Mouse (Mus musculus): Measurements from ENCODE around the gene Efcc1. TPM values are rescaled to one million over a fixed set of nuclear protein-coding genes. Genes with fewer than 3 reads are reported as not detected.
A peak's percentile ranks its signal among the peaks of the same experiment; 100 is the strongest.

Efcc1 gene
- 1 to 10 TPM; 3.8 to 5.8 TPM for total RNA-seq (2021)

DNA sequence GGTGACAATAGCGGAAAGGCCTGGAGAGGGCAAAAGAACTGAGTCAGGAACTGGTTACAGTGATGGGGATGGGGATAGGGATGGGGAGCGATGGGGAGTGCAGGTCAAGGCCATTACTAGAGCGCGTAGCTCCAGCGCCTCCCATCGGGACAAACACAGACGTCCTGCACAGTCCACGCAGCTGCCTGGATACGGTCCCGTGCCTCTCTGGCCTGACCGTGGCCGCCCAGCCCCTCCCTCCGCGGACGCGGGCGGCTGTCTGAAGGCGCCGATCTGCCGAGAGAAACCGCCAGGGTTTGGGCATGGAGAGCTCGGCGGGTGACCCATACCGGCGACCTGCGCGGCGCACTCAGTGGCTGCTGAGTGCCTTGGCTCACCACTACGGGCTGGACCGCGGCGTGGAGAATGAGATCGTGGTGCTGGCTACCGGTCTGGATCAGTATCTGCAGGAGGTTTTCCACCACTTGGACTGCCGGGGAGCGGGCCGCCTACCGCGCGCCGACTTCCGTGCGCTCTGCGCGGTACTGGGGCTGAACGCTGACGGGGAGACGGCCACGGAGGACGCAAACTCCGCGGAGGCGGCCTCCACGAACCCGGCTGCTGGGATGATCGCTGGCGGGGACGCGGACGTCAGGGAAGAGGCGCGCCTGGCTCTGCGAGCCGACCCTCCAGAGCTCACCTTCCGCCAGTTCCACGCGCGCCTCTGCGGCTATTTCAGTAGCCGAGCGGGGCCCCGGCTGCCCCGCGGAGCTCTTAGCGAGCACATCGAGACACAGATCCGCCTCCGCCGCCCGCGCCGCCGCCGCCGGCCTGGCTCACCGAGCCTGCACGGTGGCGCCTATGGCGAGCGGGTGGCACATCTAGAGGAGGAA lies at the start of gene Efcc1:
Efcc1 (plus strand) TSS at position 279 of the 872 bp plus-strand sequence.
- DNase-seq: peak; percentile 46 to 49

DNA sequence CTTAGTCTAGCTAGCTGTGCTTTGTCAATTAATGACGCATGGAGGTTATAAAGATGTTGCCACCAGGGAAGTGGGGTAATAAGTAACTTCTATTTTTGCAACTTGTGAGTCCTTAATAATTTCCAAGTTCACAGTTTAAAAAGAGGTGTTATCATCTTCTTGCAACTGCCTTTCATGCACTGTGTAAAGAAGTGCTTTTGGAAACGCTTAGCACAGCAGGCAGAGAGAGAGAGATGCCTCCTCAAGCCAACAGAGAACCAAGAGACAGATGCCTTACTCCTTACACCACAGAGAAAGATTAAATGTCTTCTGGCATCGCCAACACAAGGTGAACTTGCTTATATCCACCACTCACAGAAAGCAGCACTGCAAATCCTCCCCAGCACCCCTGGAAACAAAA lies 34.7 kb upstream of the Efcc1 start:
- no peak for DNase-seq

DNA sequence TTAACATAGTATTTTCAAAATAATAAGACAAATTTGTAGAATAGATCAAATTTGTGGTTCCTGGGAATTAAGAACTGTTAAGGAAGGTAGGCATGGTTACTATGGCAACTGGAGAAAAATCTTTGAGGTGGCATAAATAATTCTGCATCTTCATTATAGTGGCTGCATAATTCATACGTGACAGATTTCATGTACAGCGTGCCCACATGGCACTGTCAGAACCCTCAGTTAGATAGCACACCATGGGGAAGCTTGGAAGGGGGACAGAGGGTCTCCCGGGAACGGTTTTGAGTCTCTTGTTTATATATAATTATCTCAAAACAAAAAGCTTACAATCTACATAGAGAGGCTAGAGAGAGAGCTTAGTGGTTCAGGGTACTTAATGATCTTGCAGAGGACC lies 34.1 kb upstream of the Efcc1 start:
- no peak for DNase-seq

DNA sequence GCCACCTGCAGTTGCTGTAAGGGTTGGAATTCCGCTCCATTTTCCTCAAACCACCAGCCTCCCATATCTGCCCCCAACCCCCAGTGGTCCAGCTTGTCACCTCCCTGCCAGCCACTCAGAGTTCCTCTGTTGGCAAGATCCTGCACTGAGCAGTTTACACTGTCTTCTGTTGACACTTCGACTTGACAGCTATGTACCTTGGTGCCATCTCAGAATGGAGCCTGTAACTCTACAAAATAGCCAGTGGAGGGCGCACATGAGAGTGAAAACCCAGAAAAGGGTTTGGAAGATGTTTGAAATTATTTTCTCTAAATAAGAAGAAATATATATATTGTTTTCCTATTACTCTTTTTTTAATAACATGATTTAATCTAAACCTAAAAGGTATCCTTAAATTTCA lies 24.4 kb upstream of the Efcc1 start:
- no peak for DNase-seq

DNA sequence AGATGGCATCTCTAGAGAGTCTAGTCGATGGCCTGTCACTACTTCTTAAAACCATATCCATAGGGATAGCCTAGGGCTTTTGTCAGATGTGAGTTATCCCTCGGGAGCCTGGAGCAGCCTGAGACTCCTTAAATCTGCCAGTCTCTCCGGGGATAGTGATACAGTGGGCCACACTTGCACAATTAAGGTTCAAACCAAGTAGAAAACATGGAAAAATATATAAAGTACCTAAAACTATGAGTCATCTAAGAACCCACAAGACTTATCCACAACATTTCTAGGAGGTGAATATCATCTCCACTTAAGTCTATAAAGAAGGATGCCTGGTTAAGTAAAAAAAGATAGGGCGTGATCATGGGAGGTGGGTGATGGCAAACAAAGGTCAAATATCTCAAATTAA lies 18.4 kb upstream of the Efcc1 start:
- DNase-seq: no peak

DNA sequence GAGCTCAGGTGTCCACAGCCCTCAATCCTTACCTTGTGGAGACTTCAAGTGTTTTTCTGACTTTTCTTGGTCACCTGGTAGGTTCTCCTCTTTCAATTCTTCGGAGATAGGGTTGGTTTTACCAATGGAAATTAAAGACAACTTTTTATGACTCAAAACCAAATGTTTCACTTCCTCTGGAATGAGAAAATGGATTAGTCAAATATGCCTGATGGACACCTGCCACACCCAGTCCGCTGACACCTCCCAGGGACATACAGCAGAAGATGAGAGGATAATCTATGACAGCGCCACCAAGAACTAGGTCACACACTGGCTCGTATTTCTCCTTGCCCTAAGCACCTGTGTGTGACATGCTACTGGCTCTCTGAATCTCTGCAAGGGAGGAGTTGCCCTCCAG lies 16.6 kb upstream of the Efcc1 start:
- no peak for DNase-seq

DNA sequence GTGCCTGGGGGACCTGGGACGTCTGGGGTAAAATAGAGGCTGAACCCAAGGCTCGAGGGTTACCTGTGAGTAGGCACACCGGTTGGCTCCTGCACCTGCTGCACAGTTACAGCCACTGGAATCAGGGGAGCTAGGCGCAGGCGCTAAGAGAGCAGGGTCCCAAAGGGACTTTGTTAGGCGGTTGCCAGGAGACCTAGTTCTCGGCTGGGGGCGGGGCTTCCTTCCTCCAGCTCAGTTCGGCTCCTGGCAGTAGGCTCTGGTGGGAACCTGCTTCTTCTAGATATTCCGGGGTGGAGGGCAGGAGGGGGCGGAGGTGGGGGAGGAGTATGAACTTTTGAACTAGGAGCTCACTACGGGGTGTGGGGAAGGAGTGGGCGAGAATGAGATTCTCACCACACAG lies 8.0 kb upstream of the Efcc1 start:
- DNase-seq: peak in 1 of 2 experiments; percentile 20

DNA sequence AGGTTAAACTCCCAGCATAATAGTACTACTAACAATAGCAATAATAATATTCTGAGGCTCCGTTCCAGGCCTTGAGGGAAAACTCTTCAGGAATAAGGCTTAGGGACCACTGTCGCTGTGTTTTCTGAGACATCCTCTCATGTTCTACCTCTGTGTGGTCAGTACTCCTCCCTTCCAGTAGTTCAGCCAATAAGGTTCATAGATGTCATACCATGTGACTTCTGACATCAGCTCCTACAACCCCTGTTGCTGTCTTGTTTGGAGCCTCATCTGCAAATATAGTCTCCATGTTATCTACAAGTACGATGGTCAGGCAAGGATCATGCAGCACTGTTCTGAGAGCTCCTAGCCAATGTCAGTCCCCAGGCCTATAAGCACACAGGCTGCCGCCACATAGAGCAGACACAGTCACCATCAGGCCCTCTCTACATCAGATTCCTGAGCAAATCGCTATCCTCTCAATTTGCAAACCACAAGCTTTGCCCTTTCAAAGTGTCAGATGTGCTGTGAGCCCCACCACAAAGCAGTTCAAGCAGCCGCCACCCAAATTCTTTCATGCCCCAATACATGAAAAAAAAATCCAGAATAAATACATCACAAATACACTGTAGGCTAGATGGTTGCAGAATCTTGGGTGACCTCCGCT lies 5.3 kb upstream of the Efcc1 start:
- no peak for DNase-seq

DNA sequence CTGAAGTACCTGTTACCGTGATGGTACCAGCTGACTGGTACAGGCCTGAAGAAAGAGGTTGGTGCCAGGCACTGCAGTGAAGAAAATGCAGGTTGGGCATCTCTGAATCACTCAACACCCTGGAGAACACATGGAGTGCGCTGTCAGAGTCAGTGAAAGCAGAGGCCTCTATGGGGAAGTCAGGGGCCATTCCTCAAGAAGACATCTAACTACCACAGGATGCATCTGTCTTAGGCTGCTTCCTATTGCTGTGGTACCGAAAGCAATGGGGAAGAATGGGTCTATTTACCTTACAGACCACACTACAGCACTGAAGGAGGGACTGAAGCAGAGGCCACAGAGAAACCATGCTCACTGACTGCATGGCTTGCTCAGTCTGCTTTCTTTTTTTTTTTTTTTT lies 2.6 kb upstream of the Efcc1 start:
- DNase-seq: no peak

DNA sequence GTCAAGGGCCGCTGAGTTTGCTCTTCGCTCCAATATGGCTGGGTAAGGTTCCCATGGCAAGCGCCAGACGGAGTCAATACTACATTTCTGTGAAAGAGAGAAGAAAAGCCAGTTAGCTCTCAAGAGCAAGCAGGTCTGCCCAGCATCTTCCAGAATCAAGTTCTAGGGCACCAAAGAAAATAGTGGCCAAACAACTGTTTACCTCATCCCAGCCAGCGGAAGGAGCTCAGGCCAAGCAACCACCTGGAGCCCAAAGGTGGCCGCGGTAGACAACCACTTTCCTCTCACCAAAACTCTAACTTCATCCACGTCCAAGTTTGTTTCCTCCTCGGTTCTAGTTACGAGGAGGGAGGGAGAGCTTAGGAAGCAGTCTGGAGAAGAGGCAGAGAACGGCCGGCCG lies 528 bp upstream of the Efcc1 start:
- no peak for DNase-seq

DNA sequence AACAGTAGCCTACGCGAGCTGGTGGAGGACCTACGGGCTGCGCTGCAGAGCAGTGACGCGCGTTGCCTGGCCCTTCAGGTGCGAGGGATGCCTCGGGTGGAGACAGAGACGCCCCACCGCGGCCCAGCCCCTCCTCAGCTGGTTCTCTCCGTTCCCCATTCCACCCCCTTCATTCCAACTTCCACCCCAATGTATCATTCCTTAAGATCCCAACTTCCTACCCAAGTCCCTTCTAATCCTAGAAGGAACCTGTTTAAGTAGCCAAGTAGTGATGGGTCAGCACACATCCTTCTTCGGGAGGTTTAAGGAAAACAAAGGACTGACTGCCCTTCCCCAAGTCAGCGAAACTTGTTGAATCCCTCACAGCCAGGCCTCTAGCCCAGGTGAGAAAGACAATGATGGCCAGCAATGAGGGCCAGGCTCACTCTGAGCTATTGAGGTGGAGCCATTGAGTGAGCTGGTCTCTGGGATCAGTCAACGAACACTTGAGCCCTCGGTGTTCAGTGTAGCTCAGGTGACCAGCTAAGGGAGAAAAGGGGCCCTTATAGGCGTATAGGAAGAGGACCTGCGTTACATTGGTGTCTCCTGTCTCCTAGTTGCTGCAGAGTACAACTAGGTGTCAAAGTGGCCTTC lies 910 bp downstream of the Efcc1 start:
- no peak for DNase-seq

DNA sequence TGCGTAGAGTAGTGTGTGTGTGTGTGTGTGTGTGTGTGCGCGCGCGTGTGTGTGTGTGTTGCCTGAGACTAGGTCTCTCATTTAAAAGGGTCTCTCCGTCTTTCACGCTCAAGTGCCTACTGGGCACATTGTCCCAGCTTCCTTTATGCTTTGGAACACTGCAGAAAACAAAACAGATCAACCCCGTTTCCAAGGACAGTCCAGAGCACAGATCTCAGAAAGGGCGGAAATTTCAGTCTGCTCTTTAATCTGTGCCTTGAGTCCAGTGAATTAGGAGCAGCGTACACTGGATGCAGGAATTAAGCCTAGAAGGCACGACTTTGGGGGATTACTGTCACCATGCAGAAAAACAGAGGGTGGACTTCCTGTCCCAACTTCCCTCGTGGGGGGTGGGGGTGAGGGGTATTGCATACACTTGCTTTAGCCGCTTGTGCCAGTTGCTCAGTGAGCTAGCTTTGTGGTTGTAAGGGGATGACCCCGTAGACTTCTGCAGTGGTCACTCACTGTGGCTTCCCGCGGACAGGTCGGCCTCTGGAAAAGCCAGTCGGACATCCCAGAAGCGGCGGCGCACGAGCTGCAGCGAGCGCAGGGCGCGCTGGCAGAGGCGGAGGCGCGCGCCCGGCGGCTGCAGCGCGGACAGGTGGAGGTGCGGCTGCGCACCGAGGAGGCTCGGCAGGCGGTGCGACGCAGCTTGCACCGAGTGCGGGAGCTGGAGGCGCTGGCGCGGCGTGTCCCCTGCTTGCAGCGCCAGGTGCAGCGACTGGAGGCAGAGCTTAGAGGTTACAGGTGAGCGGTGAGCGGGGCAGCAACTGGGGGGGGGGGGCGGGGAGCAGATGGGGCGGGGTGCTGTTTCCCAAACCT lies 1.7 kb downstream of the Efcc1 start:
- peak in 1 of 2 experiments; percentile 14 for DNase-seq

DNA sequence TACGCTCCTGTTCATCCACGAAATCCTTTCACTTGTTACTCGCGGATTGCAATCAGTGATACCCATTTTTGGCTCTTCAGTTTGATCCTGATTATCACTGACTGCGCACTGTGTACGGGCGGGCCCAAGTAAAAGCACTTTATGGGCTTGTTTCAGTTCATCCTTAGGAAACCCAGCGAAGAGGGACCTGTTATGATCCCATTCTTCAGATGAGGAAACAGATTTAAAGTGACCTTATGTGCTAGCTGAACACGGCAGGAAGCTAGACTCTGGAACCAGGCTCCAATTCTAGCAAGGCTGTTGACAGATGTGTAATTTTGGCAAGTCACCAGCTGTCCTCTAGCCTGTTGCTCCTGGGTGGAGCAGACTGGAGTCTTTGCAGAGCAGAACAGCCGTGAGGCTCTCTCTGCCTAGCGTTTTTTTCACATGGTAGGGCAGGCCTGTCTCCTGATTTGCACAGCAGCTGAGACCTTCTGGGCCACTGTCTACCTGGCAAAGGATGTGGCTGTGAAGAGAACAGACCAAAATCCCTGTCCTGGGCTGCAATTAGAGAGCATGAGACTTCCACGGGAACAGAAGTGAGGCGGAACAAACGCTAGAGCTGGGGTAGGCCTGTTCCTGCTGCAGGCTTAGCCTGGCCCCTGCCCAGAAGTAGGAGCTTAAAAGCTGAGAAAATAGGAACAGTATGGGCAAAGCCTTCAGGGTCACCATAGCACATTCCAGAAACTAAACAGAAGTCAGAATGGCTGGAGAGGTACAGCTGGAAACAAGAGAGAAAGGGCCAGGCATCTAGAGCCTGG lies 2.7 kb downstream of the Efcc1 start:
- peak in 1 of 2 experiments; percentile 3 for DNase-seq

DNA sequence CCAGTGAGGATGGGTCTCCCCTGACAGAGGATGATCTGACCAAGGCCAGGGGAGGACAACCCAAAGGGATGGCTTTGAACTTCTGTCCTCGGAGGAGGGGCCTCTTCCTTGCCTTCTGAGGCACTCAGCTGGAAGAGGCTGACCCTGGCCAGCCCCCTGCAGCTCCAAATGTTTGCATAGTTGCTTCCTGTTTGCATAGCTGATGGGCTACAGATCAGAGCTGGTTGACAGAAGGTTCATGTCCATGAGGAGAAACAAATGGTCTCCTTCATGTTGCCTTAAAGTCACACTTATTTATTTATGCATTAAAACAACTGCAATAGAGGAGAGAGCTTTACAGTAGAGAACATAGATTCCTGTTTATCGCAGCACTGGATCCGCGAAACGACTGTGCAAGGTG lies 3.5 kb downstream of the Efcc1 start:
- DNase-seq: no peak

DNA sequence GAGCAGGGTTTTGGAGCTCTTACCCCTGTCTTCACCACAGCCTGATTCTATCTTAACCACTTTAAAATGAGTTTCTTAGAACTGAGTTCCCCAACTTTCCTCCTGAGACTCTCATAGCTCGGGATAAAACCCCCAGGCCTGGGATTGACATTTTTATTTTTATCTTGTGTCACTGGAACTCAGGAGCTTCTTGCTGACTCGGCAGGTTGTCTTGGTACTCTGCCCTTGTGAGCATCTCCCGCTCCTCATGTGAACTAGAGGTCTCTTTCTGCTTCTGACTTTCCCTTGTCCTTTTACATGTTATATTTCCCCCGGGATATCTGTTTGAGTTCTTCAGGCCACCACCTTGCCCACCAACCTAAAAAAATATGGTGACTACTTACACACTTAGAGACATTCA lies 6.3 kb downstream of the Efcc1 start:
- no peak for DNase-seq

DNA sequence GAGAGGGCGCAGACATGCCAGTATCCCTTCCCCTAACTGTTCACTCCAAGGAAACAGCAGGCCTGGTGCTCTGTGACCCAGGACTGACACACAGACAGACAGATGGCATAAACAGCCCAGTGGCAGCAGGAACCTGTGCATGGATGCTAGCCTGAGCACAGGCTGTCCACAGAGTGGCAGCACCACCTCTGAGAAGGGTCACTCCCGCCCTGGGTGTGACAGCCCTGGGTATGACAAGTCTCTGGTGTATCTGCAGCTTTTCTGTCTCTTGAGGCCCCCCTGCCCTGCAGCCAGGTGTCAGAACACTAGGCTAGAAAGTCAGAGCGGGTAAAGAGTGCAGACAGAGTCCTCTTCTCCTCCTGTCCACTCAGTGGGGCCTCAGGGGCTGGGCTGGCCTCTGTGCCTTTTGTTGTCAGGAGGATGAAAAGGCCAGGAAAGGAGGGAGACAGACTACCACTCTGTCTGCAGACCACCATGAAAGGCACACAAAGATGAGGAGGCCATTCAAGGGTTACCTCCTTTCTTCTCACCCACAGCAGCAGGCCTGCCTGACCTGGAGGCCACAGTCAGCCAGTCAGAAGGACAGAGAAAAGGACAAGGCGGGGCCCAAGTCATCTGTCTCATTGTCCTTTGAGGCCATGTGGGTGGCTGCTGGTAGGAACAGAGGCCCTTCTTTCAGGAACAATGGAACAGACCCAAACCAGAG lies 7.4 kb downstream of the Efcc1 start:
- no peak for DNase-seq

DNA sequence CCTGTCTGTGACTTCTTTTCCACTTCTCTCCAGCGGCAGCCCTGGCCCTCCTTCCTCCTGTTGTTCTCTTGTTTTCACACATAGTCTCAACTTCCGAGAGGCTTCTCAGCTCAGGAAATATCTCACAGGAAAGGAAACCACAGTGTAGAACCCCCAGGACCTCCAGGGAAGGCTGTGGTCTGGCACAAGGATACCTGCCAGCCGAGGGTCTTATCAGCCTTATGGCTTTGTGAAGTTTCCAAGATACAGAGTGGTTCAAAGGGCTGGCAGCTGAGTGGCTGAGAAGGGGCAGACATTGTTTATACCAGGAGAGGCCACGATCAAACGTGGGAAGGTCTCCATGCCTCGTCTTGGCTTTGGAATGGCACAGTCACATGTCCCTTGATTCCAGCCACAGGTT lies 9.2 kb downstream of the Efcc1 start:
- no peak for DNase-seq

DNA sequence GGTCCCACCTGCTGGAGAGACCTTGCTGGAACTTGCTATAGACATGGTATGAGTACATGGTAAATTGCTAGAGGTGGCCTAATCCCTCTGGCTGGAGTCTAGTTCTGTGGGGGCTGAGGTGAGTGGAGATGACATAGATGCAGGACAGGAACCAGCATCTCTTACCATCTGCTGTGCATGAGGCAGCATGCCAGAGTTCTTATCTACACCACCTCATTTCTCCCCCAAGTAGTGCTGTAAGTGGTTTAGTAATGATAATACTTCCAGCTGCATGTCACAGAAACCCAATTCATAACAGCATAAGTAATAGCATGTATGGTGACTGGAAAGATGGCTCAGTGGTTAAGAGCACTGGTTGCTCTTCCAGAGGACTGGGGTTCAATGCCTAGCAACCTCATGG lies 9.8 kb downstream of the Efcc1 start:
- no peak for DNase-seq

DNA sequence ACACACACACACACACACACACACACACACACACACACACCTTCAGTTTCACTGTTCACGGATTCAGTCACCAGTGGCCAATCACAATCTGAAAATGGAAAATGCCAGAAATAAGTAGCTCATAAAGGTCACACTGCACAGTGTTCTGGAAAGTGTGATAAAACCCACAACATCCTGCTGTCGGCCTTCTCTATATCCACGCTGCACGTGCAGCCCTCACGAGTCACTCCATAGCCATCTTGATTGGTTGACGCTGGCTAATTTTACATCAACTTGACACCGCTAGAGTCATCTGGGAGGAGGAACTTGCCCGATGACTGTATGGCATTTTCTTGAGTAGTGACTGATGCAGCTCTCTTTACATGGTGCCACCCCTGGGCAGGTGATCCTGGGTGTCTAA lies 11.3 kb downstream of the Efcc1 start:
- DNase-seq: no peak

DNA sequence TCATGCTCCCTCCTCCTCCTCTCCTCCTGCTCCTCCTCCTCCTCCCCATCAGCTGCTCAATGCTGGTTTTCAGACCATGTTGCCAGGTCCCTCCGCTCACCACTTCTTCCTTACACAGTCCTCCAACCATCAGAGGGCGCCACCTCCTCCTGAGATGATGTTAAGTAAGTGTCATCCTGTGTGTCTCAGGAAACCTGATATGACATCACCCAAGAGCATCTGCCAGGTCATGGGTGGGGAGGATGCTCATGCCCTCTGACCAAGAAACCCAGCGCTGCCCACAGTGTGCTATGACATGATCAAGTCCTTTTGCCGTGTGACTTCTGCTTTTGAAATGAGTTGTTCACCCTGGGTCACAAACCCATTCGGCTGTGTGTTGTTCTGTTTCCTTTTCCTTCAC lies 12.1 kb downstream of the Efcc1 start:
- peak in 1 of 2 experiments; percentile 8 for DNase-seq

DNA sequence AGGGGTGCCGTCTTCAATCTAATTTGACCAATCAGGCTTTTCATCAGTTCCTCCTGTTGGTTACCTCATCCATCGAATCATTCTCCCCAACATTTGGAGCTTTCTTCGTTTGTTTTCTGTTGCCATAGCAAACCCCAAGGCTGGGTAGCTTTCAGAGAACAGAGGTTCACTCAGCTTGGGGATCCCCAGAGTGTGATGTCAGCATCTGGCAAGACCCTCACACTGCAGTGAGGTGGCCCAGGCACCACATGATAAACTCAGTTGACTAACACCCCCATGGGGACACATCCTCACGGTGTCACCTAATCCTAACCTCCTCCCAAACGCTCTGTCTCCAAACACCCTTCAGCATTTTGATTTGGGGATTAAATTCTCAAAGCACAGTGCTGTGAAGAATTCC lies 12.6 kb downstream of the Efcc1 start:
- DNase-seq: no peak

All from layer of hippocampus, postnatal 36 days (tissue).